Mouse (Mus musculus) adrenal gland, postnatal 10 days (tissue): ENCODE measurements around the gene Afm. TPM values are rescaled to one million over a fixed set of nuclear protein-coding genes. Genes with fewer than 3 reads are reported as not detected.

Source experiments
- DNase-seq: peaks from one replicate; pipeline ENCODE4 v3.0.0; 2021; ENCODE audit warnings: mixed read lengths
- total RNA-seq, 2 experiments: library from RNA; stranded (reverse); gene quantifications; 2 replicates each; pipeline ENCODE4 v1.2.3; 2021

Gene Afm
- total RNA-seq, 2 experiments from 2014 or later = 52.5 to 116 TPM

DNA sequence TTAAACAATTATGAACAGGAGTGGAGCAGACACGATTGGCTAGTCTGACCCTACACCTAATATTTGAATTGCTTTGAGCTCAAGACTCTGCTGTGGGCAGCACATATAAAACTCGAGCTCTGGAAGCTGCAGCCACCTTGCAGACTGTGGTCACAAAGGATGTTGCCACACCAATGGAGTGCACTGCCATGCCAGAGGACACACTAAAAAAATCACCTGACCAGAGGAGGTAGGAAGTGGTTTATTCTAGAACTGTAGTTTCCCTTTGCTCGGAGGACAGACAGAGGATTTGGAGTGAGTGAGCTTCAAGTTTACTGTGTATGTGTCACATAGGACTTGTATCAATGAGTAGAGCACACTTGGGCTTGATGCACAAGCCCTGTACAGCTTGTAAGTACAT lies 37.3 kb downstream of the Afm start:
- no peak for DNase-seq

DNA sequence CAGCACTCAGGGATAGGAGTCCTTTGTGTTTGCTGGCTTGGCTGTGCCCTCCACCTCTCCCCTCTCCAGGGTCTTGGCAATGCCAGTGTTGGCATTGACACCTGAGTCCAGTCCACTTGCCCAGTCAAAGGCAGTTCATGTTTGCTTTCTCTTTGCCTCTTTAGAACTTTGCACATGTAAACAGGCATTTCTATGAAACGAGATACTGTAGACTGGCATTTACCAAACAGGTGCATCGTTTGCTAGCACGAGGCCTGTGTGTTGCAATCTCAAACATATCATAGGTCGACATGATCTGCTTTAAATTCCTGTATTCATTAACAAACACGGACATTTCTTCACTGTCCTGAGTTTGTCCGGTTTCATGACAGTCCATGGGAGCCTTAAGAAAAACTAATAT lies 42.0 kb downstream of the Afm start, which contains the start of gene 5830473C10Rik:
Gene 5830473C10Rik (plus strand): TSS at position 365 of the 400 bp plus-strand sequence.
- no peak for DNase-seq

DNA sequence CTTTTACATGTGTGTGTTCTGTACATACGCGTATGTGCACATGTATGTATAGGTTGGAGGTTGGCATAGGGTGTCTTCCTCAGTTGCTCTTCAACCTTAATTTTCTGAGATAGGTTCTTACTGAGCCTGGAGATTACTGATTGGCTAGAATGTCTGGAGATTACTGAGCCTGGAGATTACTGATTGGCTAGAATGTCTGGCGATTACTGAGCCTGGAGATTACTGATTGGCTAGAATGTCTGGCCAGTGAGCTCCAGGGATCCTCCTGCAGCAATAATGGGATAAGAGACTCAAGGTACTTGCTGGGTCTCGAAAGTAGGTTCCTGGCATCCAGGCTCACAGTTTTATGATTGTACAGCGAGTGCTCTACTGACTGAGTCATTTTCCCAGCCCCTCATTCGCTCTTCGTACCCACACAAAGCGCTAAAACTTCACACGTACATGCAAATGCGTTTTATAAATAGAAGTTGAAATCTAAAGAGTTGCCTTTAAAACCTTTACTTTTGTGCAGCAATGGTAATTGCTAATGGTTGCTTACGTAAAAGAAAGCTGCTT lies 43.1 kb downstream of the Afm start:
- no peak for DNase-seq

- DNase-seq = no peak
Observed at GRCm38 (mm10) chr5:90562880-90563279, 44.1 kb downstream of the Afm start.

- no peak for DNase-seq
Observed at GRCm38 (mm10) chr5:90564161-90564560, 45.4 kb downstream of the Afm start.

DNA sequence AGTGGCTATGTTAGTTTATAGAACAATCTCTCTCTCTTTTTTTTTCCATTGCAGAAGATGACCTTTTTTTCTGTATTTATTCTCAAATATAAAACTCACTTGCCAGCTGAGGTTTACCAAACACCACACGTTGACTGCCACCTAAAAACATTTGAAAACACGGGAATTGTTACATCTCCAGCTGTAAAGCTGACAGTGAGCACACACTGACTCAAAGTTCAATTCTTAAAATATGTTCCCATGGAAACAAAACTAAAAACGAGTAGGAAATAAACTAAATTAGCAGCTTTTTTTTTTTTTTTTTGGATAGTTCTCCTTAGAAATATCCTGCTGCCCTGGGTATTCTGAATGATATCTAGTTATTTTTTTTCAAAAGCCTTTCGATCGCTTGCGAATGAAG lies 46.5 kb downstream of the Afm start:
- DNase-seq = no peak

DNA sequence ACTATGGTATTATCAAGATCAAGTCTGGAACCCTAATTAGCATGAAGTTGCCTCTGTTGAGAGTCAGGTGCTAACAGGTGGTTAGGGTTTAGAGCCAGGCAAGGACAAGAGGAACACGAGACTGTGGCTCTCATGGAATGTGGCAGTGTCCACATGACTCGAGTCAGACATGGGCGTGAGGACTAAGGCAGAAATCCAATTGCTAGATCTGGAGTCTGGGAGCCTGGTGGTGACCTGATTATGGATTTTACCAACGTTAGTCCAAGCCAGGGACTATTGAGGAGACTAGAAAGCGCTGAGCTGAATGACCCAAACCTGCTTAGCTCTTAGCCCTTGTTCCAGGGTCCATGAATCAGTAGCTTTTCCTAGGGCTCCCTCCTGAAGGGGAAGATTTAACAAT lies 49.1 kb downstream of the Afm start:
- no peak for DNase-seq

- no peak for DNase-seq
Observed at GRCm38 (mm10) chr5:90568338-90568737, 49.6 kb downstream of the Afm start.

GRCm38 (mm10) chr5:90571216-90571615 lies 52.5 kb downstream of the Afm start:
- no peak for DNase-seq

- peak; percentile 44 for DNase-seq
Observed at GRCm38 (mm10) chr5:90577751-90578150, 59.0 kb downstream of the Afm start.

GRCm38 (mm10) chr5:90579556-90579955 lies 60.8 kb downstream of the Afm start:
- no peak for DNase-seq

GRCm38 (mm10) chr5:90582179-90582578 lies 63.4 kb downstream of the Afm start:
- DNase-seq = no peak

DNA sequence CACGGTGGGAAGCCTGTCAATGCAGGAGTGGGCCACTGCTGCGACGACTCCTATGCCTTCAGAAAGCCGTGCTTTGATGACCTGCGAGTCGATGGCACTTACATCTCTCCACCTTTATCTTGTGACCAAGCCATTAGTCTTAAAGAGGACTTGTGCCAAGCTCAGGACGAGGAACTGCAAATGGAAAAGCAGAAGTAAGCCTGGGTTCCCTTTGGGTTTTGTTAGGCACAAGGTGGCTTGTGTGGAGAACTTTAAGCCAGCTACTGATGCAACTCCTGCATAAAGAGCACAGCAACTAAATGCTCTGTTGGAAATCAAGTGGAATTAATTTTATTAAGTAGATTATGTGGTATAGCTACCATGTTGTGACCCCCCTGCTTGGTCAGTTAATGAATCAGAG lies 66.1 kb downstream of the Afm start:
- no peak for DNase-seq

GRCm38 (mm10) chr5:90586511-90586910 lies 67.8 kb downstream of the Afm start:
- DNase-seq = no peak

DNA sequence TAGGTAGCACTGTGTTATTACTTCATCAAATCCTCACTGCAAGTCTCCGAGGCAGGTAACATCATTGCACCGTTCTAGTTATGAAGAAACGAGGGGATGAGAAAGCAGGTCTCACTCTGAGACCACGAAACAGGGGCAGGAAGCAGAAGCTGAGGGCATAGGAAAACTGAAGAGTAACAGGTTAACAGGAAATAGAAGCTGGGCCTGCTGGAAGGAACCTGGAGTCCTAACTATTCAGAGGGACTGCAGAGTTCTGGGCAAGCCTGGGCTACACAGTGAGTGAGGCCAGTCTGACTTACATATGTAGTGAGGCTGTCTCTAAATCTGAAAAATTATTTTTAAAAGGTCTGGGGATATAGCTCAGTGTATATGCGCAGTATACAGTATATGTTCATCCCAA lies 69.4 kb downstream of the Afm start:
- no peak for DNase-seq

DNA sequence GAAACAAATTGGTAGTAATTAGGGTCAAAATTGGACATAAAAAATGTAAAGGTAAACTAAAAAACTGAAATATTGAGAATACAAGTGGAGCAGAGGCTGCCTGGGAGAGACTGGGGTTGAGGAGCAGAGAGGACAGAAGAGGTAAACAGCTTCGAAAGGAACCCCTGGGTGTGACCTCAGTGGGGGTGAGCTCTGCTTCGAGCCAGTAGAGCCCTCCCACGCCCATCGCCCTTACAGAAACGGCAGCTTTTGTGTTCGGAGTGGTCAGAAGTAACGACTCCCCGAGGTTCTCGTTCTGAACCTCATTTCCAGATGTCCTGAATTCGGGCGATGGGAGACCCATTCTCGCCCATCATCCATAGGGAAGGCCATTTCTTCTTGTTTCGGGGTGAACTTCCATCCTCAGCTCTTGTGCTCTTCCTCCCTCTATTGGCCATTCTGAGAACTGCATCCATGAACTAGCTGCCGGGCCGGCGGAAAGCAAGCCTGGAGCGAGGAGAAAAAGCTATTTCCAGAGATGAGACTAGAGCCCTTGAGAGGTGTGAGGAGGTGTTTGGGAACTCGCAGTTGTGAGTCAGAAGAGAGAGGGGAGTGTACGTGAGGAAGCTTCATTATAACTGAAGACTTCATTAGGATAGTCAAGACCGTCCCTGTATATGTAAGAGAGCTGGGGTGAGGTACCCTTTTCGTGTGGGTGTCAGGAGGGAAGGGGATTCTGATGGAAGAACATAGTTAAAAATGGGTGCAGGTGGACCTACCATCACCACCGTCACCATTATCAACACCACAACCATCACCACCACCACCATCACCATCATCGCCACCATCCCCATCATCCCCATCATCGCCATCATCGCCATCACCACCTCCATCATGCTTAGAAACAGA lies 70.2 kb downstream of the Afm start:
- DNase-seq = peak; percentile 76

DNA sequence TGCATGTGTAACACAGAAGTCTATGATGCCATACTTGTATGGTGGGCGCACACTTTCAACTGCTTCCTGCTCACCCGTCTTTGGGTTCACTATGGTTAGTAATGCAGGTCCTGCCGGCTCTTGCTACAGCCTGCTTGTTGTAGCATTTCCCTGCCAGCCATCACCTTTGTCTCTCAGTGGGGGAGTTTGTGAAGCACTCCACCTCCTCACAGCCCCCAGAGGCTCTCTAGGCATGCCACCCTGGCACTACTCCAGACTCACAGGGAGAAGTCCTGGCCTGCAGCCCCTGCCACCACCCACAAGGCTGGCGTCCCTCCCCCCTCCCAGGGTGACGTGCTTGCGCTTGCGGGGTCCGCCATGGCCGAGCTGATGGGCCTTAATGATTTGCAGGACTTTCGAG lies 71.9 kb downstream of the Afm start:
- no peak for DNase-seq

- no peak for DNase-seq
Observed at GRCm38 (mm10) chr5:90591936-90592335, 73.2 kb downstream of the Afm start.

GRCm38 (mm10) chr5:90594945-90595344 lies 76.2 kb downstream of the Afm start:
- DNase-seq = no peak

DNA sequence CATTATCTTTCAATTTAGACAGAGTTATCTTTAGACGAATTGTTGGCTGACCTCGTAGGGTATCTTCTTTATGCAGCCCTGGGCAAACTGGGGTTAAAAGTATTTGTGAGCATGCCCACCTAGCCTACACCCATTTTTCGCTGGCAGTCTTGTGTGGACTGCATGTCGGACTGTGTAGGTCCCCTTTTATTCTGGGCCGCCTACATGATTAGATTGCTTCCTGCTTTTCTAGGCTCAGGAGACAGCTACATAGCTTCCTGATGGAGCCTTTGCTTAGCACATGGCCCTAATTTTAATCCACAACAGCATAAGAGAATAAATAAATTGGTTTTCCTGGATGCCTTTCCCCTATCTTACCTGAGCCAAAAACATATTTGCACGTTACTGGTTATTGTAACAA lies 77.4 kb downstream of the Afm start:
- DNase-seq = no peak

DNA sequence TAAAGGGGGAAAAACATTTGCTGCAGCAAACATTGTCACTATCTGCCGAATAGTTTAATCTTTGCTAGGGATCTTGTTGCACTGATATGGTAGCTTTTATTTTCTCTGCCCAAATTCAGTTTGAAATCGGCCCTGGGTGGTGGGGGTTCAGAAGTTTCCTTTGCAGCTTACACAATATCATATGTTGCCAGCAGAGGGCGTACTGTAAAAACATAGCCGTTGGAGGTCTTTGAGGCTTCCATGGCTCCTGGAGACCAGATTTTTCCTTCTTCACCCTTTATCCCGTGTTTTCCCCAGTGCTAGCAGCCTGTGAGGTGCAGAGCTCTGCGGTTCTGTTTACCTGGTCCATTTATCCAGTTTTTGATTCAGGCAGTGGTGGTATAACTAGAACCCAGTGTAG lies 82.7 kb downstream of the Afm start:
- DNase-seq = peak; percentile 63
